Mouse (Mus musculus) lung, embryonic 14.5 days (tissue): ENCODE measurements at regions not wholly inside any gene's neighbourhood (a gene's known extent, or its start where the extent isn't known, plus 50 kb on each side); places are given as distances from the start of the nearest gene placed in this dataset.

ENCODE experiments used
- ATAC-seq: fragments of 200-750 bp; cut with Nextera tagmentation; 2 replicates; pipeline ENCODE4 v1.8.0; 2017; ENCODE audit warnings: mild to moderate bottlenecking, moderate TSS enrichment, moderate library complexity; ENCODE audit not compliant: insufficient read depth
- DNase-seq: peaks from one replicate; pipeline ENCODE4 v3.0.0-alpha.2; 2015
- H3K27ac ChIP-seq: fragments of 300-500 bp; sonication (generic); 2 replicates; pipeline ENCODE4 v1.5.1; 2014; ENCODE audit warnings: low read depth, mild to moderate bottlenecking, moderate library complexity
- H3K27me3 ChIP-seq: fragments of 300-500 bp; sonication (generic); 2 replicates; pipeline ENCODE4 v1.6.1; 2014; ENCODE audit warnings: low read length, control low read depth; ENCODE audit not compliant: insufficient read depth
- H3K36me3 ChIP-seq: fragments of 300-500 bp; sonication (generic); 2 replicates; pipeline ENCODE4 v1.6.1; 2014; ENCODE audit warnings: control low read depth; ENCODE audit not compliant: insufficient read depth
- H3K4me1 ChIP-seq: fragments of 300-500 bp; sonication (generic); 2 replicates; pipeline ENCODE4 v1.6.1; 2014; ENCODE audit warnings: antibody characterized with exemption, control low read depth; ENCODE audit not compliant: insufficient read depth
- H3K4me2 ChIP-seq: fragments of 300-500 bp; sonication (generic); 2 replicates; pipeline ENCODE4 v1.6.1; 2014; ENCODE audit warnings: mild to moderate bottlenecking
- H3K4me3 ChIP-seq: fragments of 300-500 bp; sonication (generic); 2 replicates; pipeline ENCODE4 v1.5.1; 2014; ENCODE audit warnings: low read depth, low read length
- H3K9ac ChIP-seq: fragments of 300-500 bp; sonication (generic); 2 replicates; pipeline ENCODE4 v1.6.1; 2014
- H3K9me3 ChIP-seq: fragments of 300-500 bp; sonication (generic); 2 replicates; pipeline ENCODE4 v1.6.1; 2016; ENCODE audit warnings: low read depth, low read length, control low read depth
- CTCF ChIP-seq: IDR thresholded peaks from 2 replicates; pipeline ENCODE4 v1.5.1; 2016; ENCODE audit warnings: antibody characterized with exemption, low read depth
- WGBS: fragments of 180-500 bp; shearing (Covaris S2); extraction: QIAGEN DNeasy Blood & Tissue Kit; methylation state at CpG from one replicate; pipeline ENCODE4 v1.1.7; 2014; 5-methylcytosine and 5-hydroxymethylcytosine counted together

DNA sequence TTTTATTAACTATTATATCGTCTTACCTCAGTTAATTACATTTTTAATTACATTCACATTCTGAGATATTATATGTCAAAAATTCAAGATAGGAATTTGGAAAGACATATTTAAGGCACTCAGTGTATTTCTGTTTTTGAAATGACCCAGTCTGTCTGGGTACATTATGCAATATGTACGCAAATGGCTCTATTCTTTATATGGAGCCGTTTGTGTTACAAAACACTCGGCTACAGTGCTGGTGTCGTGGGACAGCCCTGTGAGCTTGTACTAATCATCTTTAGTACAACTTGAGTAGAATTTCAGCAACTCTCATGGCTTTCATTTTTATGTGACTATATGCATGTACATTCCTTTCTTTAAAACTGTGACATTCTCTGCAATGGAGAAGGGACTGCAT is 108.0 kb downstream of the Areg start:
- Histone ChIP-seq H3K4me2 (no peak overlapping the region), H3K27me3 (no peaks in the 10 kb centered on the region), H3K9ac (no peak overlapping the region), H3K9me3 (no peaks in the 10 kb centered on the region), H3K4me1 (no peaks in the 10 kb centered on the region), H3K4me3 (no peak overlapping the region), H3K36me3 (no peaks in the 10 kb centered on the region), H3K27ac (no peak overlapping the region)
- ATAC-seq (no peak), DNase-seq (no peak)
- WGBS = 79% methylated on average over 5 of the region's 5 CpGs
- no peak for TF ChIP-seq CTCF

DNA sequence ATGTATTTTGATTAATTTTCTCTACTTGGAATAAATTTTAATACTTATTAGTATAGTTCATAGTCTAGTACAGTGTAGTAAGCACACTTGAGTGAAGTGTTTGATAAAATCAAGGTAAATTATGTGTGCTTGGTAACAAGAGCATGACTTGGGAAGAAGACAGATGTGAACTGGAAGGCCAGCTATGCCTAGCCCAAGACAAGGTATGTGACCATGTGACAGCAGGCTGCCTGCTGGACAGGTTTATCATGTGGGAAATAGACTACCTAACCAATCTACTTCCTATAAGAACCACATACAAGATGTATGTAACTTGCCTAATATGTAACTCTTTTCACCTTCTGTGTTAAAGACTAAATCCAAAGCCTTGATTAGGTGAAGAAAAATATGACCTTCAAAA is 122.5 kb downstream of the Areg start:
- no peak overlapping the region for H3K27ac ChIP-seq
- H3K27me3 ChIP-seq = no peaks in the 10 kb centered on the region
- H3K9ac ChIP-seq = no peak overlapping the region
- H3K9me3 ChIP-seq = no peaks in the 10 kb centered on the region
- DNase-seq (no peak), ATAC-seq (no peak; the same call in 1 of the 2 replicates)
- H3K36me3 ChIP-seq = no peaks in the 10 kb centered on the region
- H3K4me3 ChIP-seq = no peak overlapping the region
- H3K4me2 ChIP-seq = no peak overlapping the region
- TF ChIP-seq CTCF = no peak
- no peaks in the 10 kb centered on the region for H3K4me1 ChIP-seq

DNA sequence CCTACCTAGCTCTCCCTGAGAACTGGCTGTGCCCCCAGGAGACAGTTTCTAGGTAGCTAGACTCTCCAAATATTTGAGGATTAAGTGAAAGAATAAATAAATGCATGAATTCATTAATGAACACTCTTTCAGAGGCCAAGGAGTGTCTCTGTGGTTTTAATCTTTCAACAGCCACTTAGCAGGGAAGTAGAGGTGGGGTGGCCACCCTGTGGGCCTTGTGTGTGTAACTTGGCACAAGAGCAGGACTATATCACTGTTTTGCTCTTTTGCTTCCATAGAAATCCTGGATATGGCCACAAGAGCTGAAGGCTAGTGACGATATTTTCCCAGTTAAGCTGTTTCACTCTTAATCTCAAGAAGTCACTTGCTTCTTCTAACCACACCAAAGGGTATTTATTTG is 123.1 kb downstream of the Areg start:
- DNase-seq (peak; percentile 58), ATAC-seq (peak; percentile 75; the same call in 1 of the 2 replicates)
- no peak for TF ChIP-seq CTCF
- Histone ChIP-seq H3K36me3 (no peaks in the 10 kb centered on the region), H3K4me3 (no peak overlapping the region), H3K27me3 (no peaks in the 10 kb centered on the region), H3K9me3 (no peaks in the 10 kb centered on the region), H3K4me2 (no peak overlapping the region), H3K27ac (no peak overlapping the region), H3K4me1 (no peaks in the 10 kb centered on the region), H3K9ac (no peak overlapping the region)
- WGBS = 53% methylated on average over 1 of the region's 1 CpGs

DNA sequence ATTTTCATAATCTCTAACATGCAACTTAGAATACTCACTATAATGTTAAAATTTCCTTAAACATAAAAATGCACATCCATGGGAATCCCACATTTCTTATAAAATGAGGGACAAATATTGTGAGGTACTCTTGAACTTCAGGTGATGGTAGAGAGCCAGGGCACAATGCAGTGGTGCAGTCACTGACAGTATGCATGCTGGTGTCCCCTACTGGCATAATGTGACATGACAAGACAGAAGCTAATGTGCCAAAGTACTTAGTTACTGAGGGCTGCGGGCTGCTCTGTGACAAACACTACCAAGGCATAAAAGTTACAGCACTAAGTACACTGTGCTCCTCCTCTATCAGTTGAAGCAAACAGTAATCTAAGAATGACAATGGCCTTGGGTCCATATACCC is 131.3 kb downstream of the Areg start:
- peak; percentile 54 for TF ChIP-seq CTCF
- DNase-seq (peak; percentile 25), ATAC-seq (no peak)
- no peaks in the 10 kb centered on the region for H3K27me3 ChIP-seq
- H3K4me3 ChIP-seq = no peak overlapping the region
- H3K4me1 ChIP-seq = no peaks in the 10 kb centered on the region
- no peak overlapping the region for H3K27ac ChIP-seq
- WGBS = 68% methylated on average over 1 of the region's 1 CpGs
- no peak overlapping the region for H3K4me2 ChIP-seq
- H3K36me3 ChIP-seq = no peaks in the 10 kb centered on the region
- no peak overlapping the region for H3K9ac ChIP-seq
- H3K9me3 ChIP-seq = no peaks in the 10 kb centered on the region

DNA sequence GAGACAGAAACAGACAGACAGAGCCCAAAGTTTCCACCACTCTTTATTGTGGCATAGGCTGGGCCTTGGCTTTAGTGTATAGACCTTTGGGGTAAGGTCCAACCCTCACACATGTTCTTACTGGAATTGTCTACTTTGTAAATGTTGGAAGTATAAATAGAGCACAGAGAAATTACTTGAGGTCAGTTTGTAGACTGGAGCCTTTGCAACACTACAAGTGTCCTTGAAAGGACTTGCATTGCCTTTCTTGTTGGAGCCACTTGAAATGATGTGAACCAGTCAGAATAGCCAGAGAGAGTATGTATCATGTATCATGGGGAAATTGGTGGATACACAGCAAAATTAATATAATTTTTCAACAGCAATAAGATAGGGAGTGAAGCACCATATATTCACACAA is 131.4 kb downstream of the Btc start:
- no peaks in the 10 kb centered on the region for H3K27me3 ChIP-seq
- no peak for ATAC-seq
- H3K36me3 ChIP-seq = no peaks in the 10 kb centered on the region
- no peak overlapping the region for H3K4me3 ChIP-seq
- no peak overlapping the region for H3K27ac ChIP-seq
- H3K9me3 ChIP-seq = no peaks in the 10 kb centered on the region
- TF ChIP-seq CTCF = no peak
- DNase-seq = no peak
- no peak overlapping the region for H3K9ac ChIP-seq
- H3K4me1 ChIP-seq = no peaks in the 10 kb centered on the region
- no peak overlapping the region for H3K4me2 ChIP-seq

DNA sequence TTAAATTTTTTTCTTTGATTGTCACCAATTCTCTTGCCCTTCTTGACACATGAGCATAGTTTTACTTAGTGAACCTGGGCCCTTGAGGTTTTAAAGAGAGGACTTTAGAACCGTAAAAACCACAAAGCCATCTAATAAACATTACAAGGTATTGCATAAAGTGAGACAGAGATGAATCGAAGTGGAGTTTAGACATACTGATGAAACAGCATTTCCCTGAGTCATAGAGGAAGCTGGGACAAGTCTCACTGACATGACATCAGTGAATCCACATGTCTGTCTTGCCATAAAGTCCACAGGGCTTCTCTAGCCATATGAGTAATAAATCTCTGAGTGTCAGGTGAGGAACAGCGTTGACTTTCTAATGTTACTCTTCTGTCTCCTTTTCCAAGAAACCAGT is 128.4 kb downstream of the Btc start:
- Histone ChIP-seq H3K4me3 (no peak overlapping the region), H3K27me3 (no peaks in the 10 kb centered on the region), H3K36me3 (no peaks in the 10 kb centered on the region), H3K9me3 (no peaks in the 10 kb centered on the region), H3K27ac (no peak overlapping the region), H3K4me1 (no peaks in the 10 kb centered on the region), H3K4me2 (no peak overlapping the region), H3K9ac (no peak overlapping the region)
- no peak for DNase-seq
- TF ChIP-seq CTCF = no peak
- 69% methylated on average over 3 of the region's 3 CpGs for WGBS
- no peak for ATAC-seq

DNA sequence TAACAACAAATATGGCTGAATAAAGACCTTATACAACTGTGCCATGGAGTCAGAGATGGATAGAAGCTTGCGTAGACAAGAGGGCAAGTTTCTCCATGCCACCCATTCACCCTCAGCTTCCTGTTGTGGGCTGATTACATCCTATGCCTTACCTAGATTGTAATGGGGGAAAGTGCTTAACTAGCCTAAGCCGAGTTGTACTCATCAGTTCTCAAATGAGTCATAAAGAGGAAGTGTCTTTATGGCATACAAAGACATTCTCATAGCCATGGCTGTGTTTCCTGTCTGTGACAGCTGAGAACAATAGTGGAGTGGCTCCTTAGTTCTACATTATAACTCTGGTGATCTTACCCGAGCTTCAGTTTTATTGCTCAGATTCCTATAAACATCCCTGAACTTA is 124.3 kb downstream of the Btc start:
- no peak for TF ChIP-seq CTCF
- DNase-seq = no peak
- Histone ChIP-seq H3K4me2 (no peak overlapping the region), H3K27me3 (no peaks in the 10 kb centered on the region), H3K4me3 (no peak overlapping the region), H3K36me3 (no peaks in the 10 kb centered on the region), H3K4me1 (no peaks in the 10 kb centered on the region), H3K9ac (no peak overlapping the region), H3K9me3 (no peaks in the 10 kb centered on the region), H3K27ac (no peak overlapping the region)
- ATAC-seq = no peak
- 70% methylated on average over 3 of the region's 3 CpGs for WGBS

DNA sequence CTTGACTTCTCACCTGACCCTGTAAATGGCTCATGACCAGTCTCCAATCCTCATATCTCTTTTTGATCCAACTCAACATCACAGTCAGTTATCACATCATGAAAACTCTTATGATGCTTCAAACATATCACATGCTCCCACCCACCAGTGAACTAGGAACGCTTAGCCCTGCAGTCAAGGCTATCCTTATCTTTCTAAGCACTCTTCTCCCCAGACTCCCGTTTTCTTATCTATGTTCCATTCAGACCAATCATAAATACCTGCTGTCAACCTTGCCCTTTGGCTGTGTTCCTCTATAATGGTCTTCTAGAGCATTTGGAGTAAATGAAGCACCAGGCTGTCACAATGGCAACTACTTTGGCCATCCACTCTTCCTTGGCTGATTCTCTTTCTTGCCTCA is 123.3 kb downstream of the Btc start:
- Histone ChIP-seq H3K9me3 (no peaks in the 10 kb centered on the region), H3K27ac (no peak overlapping the region), H3K4me1 (no peaks in the 10 kb centered on the region), H3K4me3 (no peak overlapping the region), H3K27me3 (no peaks in the 10 kb centered on the region), H3K4me2 (no peak overlapping the region), H3K36me3 (no peaks in the 10 kb centered on the region), H3K9ac (no peak overlapping the region)
- no peak for DNase-seq
- ATAC-seq = no peak
- TF ChIP-seq CTCF = no peak
- WGBS = 32% methylated on average over 2 of the region's 2 CpGs
